Mouse (Mus musculus) MEL (cell line): ENCODE measurements around the gene Col4a1.

ENCODE experiments used
- BHLHE40 ChIP-seq: IDR thresholded peaks from 2 replicates; pipeline ENCODE4 v1.6.1; 2012; ENCODE audit warnings: low read depth, mild to moderate bottlenecking, inconsistent platforms, low read length, improper control_type of control experiment, borderline replicate concordance
- CTCF ChIP-seq, 3 experiments: IDR thresholded peaks in 2 of 3; conservative IDR thresholded peaks in 1 of 3; 2 replicates each; pipeline ENCODE4 v1.5.1; 2011 to 2012; ENCODE audit warnings: low read length in 3 of 3, low read depth in 2 of 3, mild to moderate bottlenecking in 2 of 3, improper control_type of control experiment in 1 of 3, inconsistent platforms in 1 of 3, mixed read lengths in 1 of 3, moderate library complexity in 1 of 3; ENCODE audit not compliant: control insufficient read depth in 1 of 3, insufficient read depth in 1 of 3, poor library complexity in 1 of 3, severe bottlenecking in 1 of 3
- HCFC1 ChIP-seq: IDR thresholded peaks from 2 replicates; pipeline ENCODE4 v1.6.1; 2012; ENCODE audit warnings: low read depth, mild to moderate bottlenecking, inconsistent platforms, low read length, improper control_type of control experiment, moderate library complexity
- POLR2A ChIP-seq, 2 experiments: IDR thresholded peaks; 2 replicates each; pipeline ENCODE4 v1.6.1; 2011 to 2012; ENCODE audit warnings: low read length in 2 of 2, mild to moderate bottlenecking in 2 of 2, control low read depth in 1 of 2, improper control_type of control experiment in 1 of 2, low read depth in 1 of 2, moderate library complexity in 1 of 2; ENCODE audit not compliant: control insufficient read depth in 1 of 2, insufficient read depth in 1 of 2, poor library complexity in 1 of 2
- POLR2AphosphoS2 ChIP-seq: IDR thresholded peaks from 2 replicates; pipeline ENCODE4 v1.6.1; 2011; ENCODE audit warnings: low read length, improper control_type of control experiment
- POLR2AphosphoS5 ChIP-seq: IDR thresholded peaks from 2 replicates; pipeline ENCODE4 v1.6.1; 2012; ENCODE audit warnings: low read depth, borderline replicate concordance, mild to moderate bottlenecking, inconsistent platforms, low read length, moderate library complexity, mixed read lengths
- USF1 ChIP-seq: IDR thresholded peaks from 2 replicates; pipeline ENCODE4 v1.6.1; 2014; ENCODE audit warnings: low read depth, mild to moderate bottlenecking, inconsistent platforms, low read length, improper control_type of control experiment, moderate library complexity

DNA sequence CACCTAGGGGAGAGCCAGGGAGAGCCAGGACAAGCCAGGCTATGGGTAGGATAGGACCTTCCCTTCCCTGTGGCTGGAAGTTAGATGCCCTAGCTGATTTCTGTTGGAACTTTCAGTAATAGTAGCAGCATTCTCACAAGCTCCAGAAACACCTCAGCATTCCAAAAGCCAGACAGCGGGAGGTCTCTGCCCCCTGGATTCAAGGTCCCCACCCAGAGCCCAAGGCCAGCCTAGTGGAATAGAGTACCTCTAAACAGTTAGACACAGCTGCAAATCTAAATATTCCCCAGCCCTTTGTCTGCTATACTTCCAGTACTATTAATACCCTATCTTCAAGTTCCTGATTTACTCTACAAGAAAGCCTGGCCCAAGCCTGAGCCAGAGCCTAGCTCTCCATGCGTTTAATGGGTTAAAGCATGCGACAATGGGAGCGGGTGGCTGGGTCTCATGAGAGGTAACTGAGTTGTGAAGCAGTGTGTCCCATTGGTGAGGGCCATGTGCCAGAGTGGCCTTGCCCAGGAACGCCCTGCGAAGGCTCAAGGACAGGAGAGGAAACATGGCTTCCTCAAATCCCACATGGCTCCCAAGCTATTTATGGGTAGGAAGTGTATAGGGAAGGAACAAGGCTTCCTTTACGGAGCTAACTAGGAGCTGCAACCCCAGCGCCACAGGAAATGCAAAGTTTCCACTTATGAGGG is 15.3 kb downstream of the Col4a1 start:
- TF ChIP-seq HCFC1 (no peak), CTCF (IDR thresholded peaks at IDR 0.05 in 2 of 3, conservative IDR thresholded peaks at IDR 0.05 in 1 of 3; ENCODE audit: control insufficient read depth in 1 of 3, insufficient read depth in 1 of 3, low read depth in 2 of 3, low read length in 3 of 3, poor library complexity in 1 of 3, severe bottlenecking in 1 of 3) (no peak), POLR2A (IDR thresholded peaks at IDR 0.05; ENCODE audit: control insufficient read depth in 1 of 2, insufficient read depth in 1 of 2, low read depth in 1 of 2, low read length in 2 of 2, poor library complexity in 1 of 2) (no peak), BHLHE40 (no peak), POLR2AphosphoS2 (no peak), POLR2AphosphoS5 (no peak), USF1 (no peak)
